Mouse (Mus musculus) myocyte (in vitro differentiated cells): ENCODE results near the gene Ncoa5. TPM values are rescaled to one million over a fixed set of nuclear protein-coding genes. Genes with fewer than 3 reads are reported as not detected.
A peak's percentile ranks its signal among the peaks of the same experiment; 100 is the strongest.

Source experiments
- H3K27me3 ChIP-seq: one replicate; pipeline ENCODE4 v1.6.1; 2011; ENCODE audit not compliant: control insufficient read depth, insufficient read depth, insufficient read length
- H3K36me3 ChIP-seq: one replicate; pipeline ENCODE4 v1.6.1; 2011; ENCODE audit not compliant: control insufficient read depth, insufficient read depth
- H3K4me2 ChIP-seq: one replicate; pipeline ENCODE4 v1.6.1; 2011; ENCODE audit warnings: low read depth, control low read depth
- H3K4me3 ChIP-seq: one replicate; pipeline ENCODE4 v1.5.1; 2011; ENCODE audit warnings: mild to moderate bottlenecking, control low read depth, moderate library complexity
- H3K79me2 ChIP-seq: one replicate; pipeline ENCODE4 v1.6.1; 2011; ENCODE audit not compliant: control insufficient read depth, insufficient read depth
- H3ac ChIP-seq: one replicate; pipeline ENCODE4 v1.6.1; 2011; ENCODE audit not compliant: control insufficient read depth, insufficient read length
- CEBPB ChIP-seq: IDR thresholded peaks from 2 replicates; pipeline ENCODE4 v1.6.1; 2011; ENCODE audit warnings: mild to moderate bottlenecking, moderate library complexity; ENCODE audit not compliant: poor library complexity, insufficient read depth, severe bottlenecking
- E2F4 ChIP-seq: IDR thresholded peaks from one replicate; pipeline ENCODE4 v1.6.1; 2011; ENCODE audit warnings: mild to moderate bottlenecking, control low read depth, moderate library complexity; ENCODE audit not compliant: insufficient read depth
- MAX ChIP-seq: IDR thresholded peaks from one replicate; pipeline ENCODE4 v1.6.1; 2011; ENCODE audit warnings: low read depth, mild to moderate bottlenecking, control low read depth
- MYOD1 ChIP-seq, 3 experiments: IDR thresholded peaks; one replicate each; pipeline ENCODE4 v1.6.1; 2011; ENCODE audit warnings: control low read depth in 2 of 3, low read depth in 2 of 3, mild to moderate bottlenecking in 2 of 3, moderate library complexity in 1 of 3; ENCODE audit not compliant: insufficient read length in 2 of 3, control insufficient read depth in 1 of 3
- MYOG ChIP-seq, 3 experiments: IDR thresholded peaks; one replicate each; pipeline ENCODE4 v1.6.1; 2011; ENCODE audit warnings: control low read depth in 2 of 3, low read depth in 2 of 3, mild to moderate bottlenecking in 2 of 3; ENCODE audit not compliant: insufficient read length in 2 of 3, control insufficient read depth in 1 of 3, insufficient read depth in 1 of 3
- POLR2A ChIP-seq: IDR thresholded peaks from one replicate; pipeline ENCODE4 v1.6.1; 2011; ENCODE audit warnings: low read depth, mild to moderate bottlenecking, control low read depth, moderate library complexity; ENCODE audit not compliant: insufficient read length
- POLR2AphosphoS2 ChIP-seq: IDR thresholded peaks from one replicate; pipeline ENCODE4 v1.6.1; 2011; ENCODE audit warnings: low read depth, control low read depth; ENCODE audit not compliant: insufficient read length
- REST ChIP-seq: IDR thresholded peaks from one replicate; pipeline ENCODE4 v1.6.1; 2011; ENCODE audit warnings: mild to moderate bottlenecking, control low read depth, moderate library complexity; ENCODE audit not compliant: insufficient read depth, insufficient read length
- SRF ChIP-seq: IDR thresholded peaks from one replicate; pipeline ENCODE4 v1.6.1; 2011; ENCODE audit warnings: low read depth; ENCODE audit not compliant: control insufficient read depth, insufficient read length
- TCF12 ChIP-seq: IDR thresholded peaks from one replicate; pipeline ENCODE4 v1.6.1; 2011; ENCODE audit warnings: mild to moderate bottlenecking, control low read depth; ENCODE audit not compliant: poor library complexity, insufficient read depth, severe bottlenecking
- TCF3 ChIP-seq: IDR thresholded peaks from one replicate; pipeline ENCODE4 v1.6.1; 2011; ENCODE audit warnings: low read depth, control low read depth; ENCODE audit not compliant: insufficient read length
- USF1 ChIP-seq: IDR thresholded peaks from one replicate; pipeline ENCODE4 v1.6.1; 2011; ENCODE audit warnings: low read depth, mild to moderate bottlenecking, control low read depth, moderate library complexity
- polyA plus RNA-seq: library from polyadenylated mRNA; unstranded; fragments of >200 nt; fragmentation: generic; extraction: Trizol; gene quantifications from one replicate; pipeline ENCODE4 v1.2.1, GENCODE M21; 2012; ENCODE audit warnings: missing spikeins

The Ncoa5 gene
- polyA plus RNA-seq, 1 experiment: 24.0 TPM

DNA sequence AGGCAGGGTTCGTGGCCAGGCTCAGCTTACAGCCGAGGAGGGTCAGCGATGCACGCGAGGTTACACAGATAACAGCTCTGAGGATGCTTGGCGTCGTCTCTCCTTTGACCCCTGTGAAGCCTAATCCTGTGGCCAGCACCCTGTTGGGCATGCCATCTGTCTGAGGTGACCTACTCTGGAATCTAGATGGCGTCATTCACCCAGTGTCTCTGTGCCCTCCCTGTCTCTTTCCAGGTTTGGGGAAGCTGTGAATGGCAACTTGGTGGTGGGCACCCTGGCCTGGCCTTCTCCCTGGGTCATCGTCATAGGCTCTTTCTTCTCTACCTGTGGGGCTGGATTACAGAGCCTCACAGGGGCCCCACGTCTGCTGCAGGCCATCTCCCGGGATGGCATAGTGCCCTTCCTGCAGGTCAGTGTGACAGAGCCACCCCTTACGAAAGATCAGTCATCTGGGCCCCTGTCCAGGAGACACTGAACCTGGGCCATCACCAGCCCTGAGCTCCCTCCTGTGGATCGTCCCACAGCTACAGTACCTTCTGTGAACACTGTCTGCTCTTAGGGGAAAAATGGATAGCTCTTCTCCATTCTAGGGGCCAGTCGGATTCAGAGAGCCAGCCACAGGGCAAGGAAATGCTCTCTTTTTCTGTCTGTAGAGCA is 48.2 kb downstream of the Ncoa5 start:
- TF ChIP-seq CEBPB (no peak), MAX (no peak), MYOD1 (IDR thresholded peaks at IDR 0.05; ENCODE audit: control insufficient read depth in 1 of 3, insufficient read length in 2 of 3, low read depth in 2 of 3) (no peak), REST (no peak), POLR2AphosphoS2 (no peak), MYOG (IDR thresholded peaks at IDR 0.05; ENCODE audit: control insufficient read depth in 1 of 3, insufficient read depth in 1 of 3, insufficient read length in 2 of 3, low read depth in 2 of 3) (no peak), SRF (no peak), E2F4 (no peak), TCF3 (no peak), USF1 (no peak), TCF12 (no peak), POLR2A (no peak)
- peaks cover 70% of the 10 kb centered on the region for H3K27me3 ChIP-seq
- H3ac ChIP-seq: no peak overlapping the region
- no peaks in the 10 kb centered on the region for H3K79me2 ChIP-seq
- H3K36me3 ChIP-seq: no peaks in the 10 kb centered on the region
- H3K4me2 ChIP-seq: no peak overlapping the region
- H3K4me3 ChIP-seq: no peak overlapping the region

DNA sequence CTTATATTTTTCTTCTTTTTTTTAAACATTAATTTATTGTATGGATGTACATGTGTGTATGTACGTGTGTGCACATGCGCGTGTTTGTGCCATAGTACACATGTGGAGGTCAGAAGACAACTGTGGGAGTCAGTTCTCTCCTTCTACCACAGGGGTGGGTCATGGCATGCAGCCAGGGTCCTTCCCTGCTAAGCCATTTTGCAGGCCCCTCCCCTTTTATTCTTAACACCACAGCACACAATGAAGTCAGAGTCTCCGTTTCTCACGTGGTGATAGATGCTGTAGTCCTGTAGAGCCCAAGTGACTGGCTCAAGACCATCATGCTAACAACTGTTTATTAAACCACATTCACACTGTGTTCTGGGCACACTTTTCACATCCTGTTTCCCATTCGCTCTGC is 48.7 kb downstream of the Ncoa5 start:
- no peak overlapping the region for H3ac ChIP-seq
- H3K4me3 ChIP-seq: no peak overlapping the region
- H3K79me2 ChIP-seq: no peaks in the 10 kb centered on the region
- no peak for TF ChIP-seq MYOG (IDR thresholded peaks at IDR 0.05; ENCODE audit: control insufficient read depth in 1 of 3, insufficient read depth in 1 of 3, insufficient read length in 2 of 3, low read depth in 2 of 3)
- TF ChIP-seq TCF3: no peak
- TF ChIP-seq REST: no peak
- TF ChIP-seq E2F4: no peak
- no peak for TF ChIP-seq POLR2A
- TF ChIP-seq USF1: no peak
- no peak for TF ChIP-seq POLR2AphosphoS2
- TF ChIP-seq CEBPB: no peak
- TF ChIP-seq SRF: no peak
- no peak for TF ChIP-seq MAX
- TF ChIP-seq TCF12: no peak
- TF ChIP-seq MYOD1 (IDR thresholded peaks at IDR 0.05; ENCODE audit: control insufficient read depth in 1 of 3, insufficient read length in 2 of 3, low read depth in 2 of 3): no peak
- no peaks in the 10 kb centered on the region for H3K36me3 ChIP-seq
- no peak overlapping the region for H3K4me2 ChIP-seq
- peaks cover 64% of the 10 kb centered on the region for H3K27me3 ChIP-seq

DNA sequence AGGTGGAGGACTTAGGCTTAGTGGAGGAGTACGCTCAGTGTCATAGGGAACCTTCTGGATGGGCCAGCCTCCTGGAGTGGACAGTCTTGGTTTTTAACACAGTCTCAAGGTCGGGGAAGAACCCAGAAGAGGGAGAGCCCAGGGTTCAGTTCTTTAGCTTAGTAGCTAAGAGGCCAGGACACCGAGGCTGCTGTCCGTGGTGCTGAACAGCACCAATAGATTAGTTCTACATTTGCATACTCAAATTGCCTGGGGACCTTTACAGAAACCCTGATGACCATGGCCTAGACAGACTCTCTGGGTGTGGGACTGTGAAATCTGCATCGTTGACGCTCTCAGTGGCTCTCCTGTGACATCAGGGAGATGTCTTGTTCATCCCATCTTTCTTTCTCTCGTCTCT is 54.9 kb downstream of the Ncoa5 start:
- TF ChIP-seq REST: peak; percentile 86
- TF ChIP-seq TCF3: no peak
- H3K36me3 ChIP-seq: no peaks in the 10 kb centered on the region
- H3K4me2 ChIP-seq: no peak overlapping the region
- peaks cover 30% of the 10 kb centered on the region for H3K27me3 ChIP-seq
- H3ac ChIP-seq: no peak overlapping the region
- H3K4me3 ChIP-seq: no peak overlapping the region
- H3K79me2 ChIP-seq: no peaks in the 10 kb centered on the region

DNA sequence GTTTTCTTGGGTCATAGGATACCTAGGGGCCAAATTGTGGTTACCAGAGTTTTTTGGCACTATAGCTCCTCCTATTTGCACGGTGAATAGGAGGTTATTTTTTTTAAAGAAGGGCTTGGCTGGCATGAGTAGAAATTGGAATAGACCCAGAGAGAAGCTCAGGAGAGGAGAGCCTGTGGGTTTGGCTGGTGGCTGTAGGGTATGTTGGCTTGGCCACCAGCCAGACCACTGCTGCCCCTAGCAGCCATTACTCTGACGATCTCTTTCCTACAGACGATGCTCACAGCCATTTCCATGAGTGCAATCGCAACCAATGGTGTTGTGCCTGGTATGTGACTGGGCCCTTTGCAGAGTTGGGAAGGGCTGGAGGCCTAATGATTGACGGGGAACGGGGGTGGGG is 59.1 kb downstream of the Ncoa5 start:
- TF ChIP-seq MAX: no peak
- no peak for TF ChIP-seq TCF3
- no peak for TF ChIP-seq MYOG (IDR thresholded peaks at IDR 0.05; ENCODE audit: control insufficient read depth in 1 of 3, insufficient read depth in 1 of 3, insufficient read length in 2 of 3, low read depth in 2 of 3)
- no peak for TF ChIP-seq POLR2A
- TF ChIP-seq MYOD1 (IDR thresholded peaks at IDR 0.05; ENCODE audit: control insufficient read depth in 1 of 3, insufficient read length in 2 of 3, low read depth in 2 of 3): no peak
- TF ChIP-seq REST: no peak
- TF ChIP-seq CEBPB: no peak
- no peak for TF ChIP-seq E2F4
- no peak for TF ChIP-seq USF1
- no peak for TF ChIP-seq SRF
- Histone ChIP-seq H3K4me2 (no peak overlapping the region), H3K36me3 (no peaks in the 10 kb centered on the region), H3ac (no peak overlapping the region), H3K79me2 (no peaks in the 10 kb centered on the region), H3K27me3 (peaks cover 37% of the 10 kb centered on the region), H3K4me3 (no peak overlapping the region)

DNA sequence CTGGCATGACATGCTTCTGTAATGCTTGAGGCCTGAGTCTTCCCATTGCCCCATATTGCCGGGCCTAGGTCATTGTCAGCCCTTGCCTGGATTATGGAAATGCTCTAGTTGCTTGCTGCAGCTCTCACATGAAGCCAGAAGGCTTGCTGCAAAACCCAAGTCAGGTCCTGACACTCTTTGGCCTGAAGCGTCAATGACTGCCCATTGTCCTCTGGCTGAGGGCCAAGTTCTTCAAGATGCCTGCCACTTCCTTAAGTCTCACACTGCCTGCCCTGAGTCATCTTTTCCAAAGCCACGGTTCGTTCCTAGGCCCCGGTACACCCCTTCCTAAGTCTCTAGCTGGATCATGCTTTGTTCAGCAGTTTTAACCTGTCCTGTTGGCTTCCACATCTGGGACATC is 62.0 kb downstream of the Ncoa5 start:
- Histone ChIP-seq H3ac (no peak overlapping the region), H3K4me3 (no peak overlapping the region), H3K79me2 (no peaks in the 10 kb centered on the region), H3K36me3 (no peaks in the 10 kb centered on the region), H3K27me3 (peaks cover 67% of the 10 kb centered on the region), H3K4me2 (no peak overlapping the region)
- TF ChIP-seq MYOG (IDR thresholded peaks at IDR 0.05; ENCODE audit: control insufficient read depth in 1 of 3, insufficient read depth in 1 of 3, insufficient read length in 2 of 3, low read depth in 2 of 3) (no peak), POLR2AphosphoS2 (no peak), POLR2A (no peak), SRF (no peak), MAX (no peak), TCF3 (no peak), REST (no peak), E2F4 (no peak), USF1 (no peak), MYOD1 (IDR thresholded peaks at IDR 0.05; ENCODE audit: control insufficient read depth in 1 of 3, insufficient read length in 2 of 3, low read depth in 2 of 3) (no peak), TCF12 (no peak), CEBPB (no peak)
